ENCODE assay signal across 9 mouse cellular contexts in the genomic region with DNA sequence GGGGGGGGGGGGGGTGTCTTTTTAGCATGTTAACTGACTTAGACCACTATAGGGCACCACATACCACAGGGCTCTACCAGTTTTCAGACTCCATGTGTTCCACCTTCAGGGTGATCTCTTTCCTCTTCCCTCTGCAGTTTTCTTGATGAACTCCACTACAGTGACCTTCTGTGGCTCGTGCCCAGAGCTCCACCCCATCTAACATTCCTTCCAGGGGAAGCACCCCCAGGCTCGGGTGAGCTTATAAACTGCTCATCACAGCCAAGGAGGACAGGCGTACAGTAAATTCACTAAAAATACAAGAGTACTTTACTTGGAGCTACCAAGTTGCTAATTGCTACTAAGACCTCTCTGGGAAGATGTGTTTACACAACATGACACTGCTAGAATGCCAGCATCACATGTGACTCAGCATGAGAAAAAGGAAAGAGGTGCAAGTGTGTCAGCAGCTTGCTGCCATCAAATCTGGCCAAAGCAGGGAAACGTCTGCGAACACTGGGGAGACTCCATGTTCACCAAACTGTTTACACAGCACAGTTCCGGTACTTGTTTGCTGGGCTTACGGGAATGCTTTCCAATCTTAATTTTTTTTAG. TPM values are rescaled to one million over a fixed set of nuclear protein-coding genes. Genes with fewer than 3 reads are reported as not detected.
DNase-seq lines count a peak whose midpoint lies in the region; ATAC-seq and TF ChIP-seq lines count a peak whose summit lies in the region.
"Had no signal": no experiment of that assay in that cellular context is flagged by ENCODE, and none has a peak within 500 bp of the region (broad histone marks: within the 10 kb centered on the region; RNA-seq: fewer than 3 reads in every experiment).

No protein-coding gene starts in this region.

- H3K36me3 ChIP-seq in kidney, postnatal 0 days (ENCODE audit: insufficient read depth, low read length): peaks cover 5% of the 10 kb centered on the region; the same call in 1 of the 2 replicates
- peaks cover 24% of the 10 kb centered on the region; the same call in 1 of the 2 replicates for H3K36me3 ChIP-seq in lung, embryonic 15.5 days
- H3K36me3 ChIP-seq in limb, embryonic 10.5 days: peaks cover 56% of the 10 kb centered on the region
- H3K36me3 ChIP-seq in forebrain, embryonic 16.5 days (ENCODE audit: control insufficient read depth, insufficient read depth): peaks cover 2% of the 10 kb centered on the region; the same call in 1 of the 2 replicates

- H3K4me1 ChIP-seq in kidney, postnatal 0 days (replicated peaks; ENCODE audit: insufficient read depth, low read length): peaks cover 21% of the 10 kb centered on the region
- H3K4me1 ChIP-seq in lung, embryonic 15.5 days: peaks cover 63% of the 10 kb centered on the region
- H3K4me1 ChIP-seq in limb, embryonic 10.5 days: peaks cover 25% of the 10 kb centered on the region
- H3K4me1 ChIP-seq in forebrain, embryonic 16.5 days (replicated peaks; ENCODE audit: control insufficient read depth, insufficient read depth, low read length): peaks cover 15% of the 10 kb centered on the region

- H3K4me3 ChIP-seq in kidney, postnatal 0 days (replicated peaks; ENCODE audit: low read depth, low read length): no peak overlapping the region
- no peak overlapping the region for H3K4me3 ChIP-seq in lung, embryonic 15.5 days
- H3K4me3 ChIP-seq in limb, embryonic 10.5 days: no peak overlapping the region
- H3K4me3 ChIP-seq in forebrain, embryonic 16.5 days (replicated peaks; ENCODE audit: low read length): no peak overlapping the region
- H3K4me3 ChIP-seq: embryonic facial prominence, embryonic 13.5 days had no signal

- no peaks in the 10 kb centered on the region for H3K9me3 ChIP-seq in kidney, postnatal 0 days (replicated peaks; ENCODE audit: low read length)
- no peaks in the 10 kb centered on the region for H3K9me3 ChIP-seq in lung, embryonic 15.5 days
- no peaks in the 10 kb centered on the region for H3K9me3 ChIP-seq in limb, embryonic 10.5 days (replicated peaks)
- H3K9me3 ChIP-seq in forebrain, embryonic 16.5 days (ENCODE audit: control insufficient read depth, low read length): no peaks in the 10 kb centered on the region
- H3K9me3 ChIP-seq: embryonic facial prominence, embryonic 13.5 days had no signal

- TF ChIP-seq CTCF in kidney, postnatal 0 days (IDR thresholded peaks at IDR 0.05; ENCODE audit: low read depth): no peak

- H3K4me2 ChIP-seq in kidney, postnatal 0 days (ENCODE audit: low read length): no peak overlapping the region
- H3K4me2 ChIP-seq in lung, embryonic 15.5 days: no peak overlapping the region
- no peak overlapping the region for H3K4me2 ChIP-seq in forebrain, embryonic 16.5 days (ENCODE audit: low read length)
- H3K4me2 ChIP-seq: embryonic facial prominence, embryonic 13.5 days had no signal

- no peak; the same call in 1 of the 2 replicates for ATAC-seq in kidney, postnatal 0 days (replicated peaks; ENCODE audit: low FRiP score, low read depth)
- ATAC-seq in lung, embryonic 15.5 days (ENCODE audit: borderline replicate concordance, extremely low read depth, low FRiP score, low TSS enrichment): peak; percentile 25
- ATAC-seq in forebrain, embryonic 16.5 days: no peak

- DNase-seq in gastrocnemius, adult 18-20 months (ENCODE audit: low spot score): peak; percentile 32
- DNase-seq in gastrocnemius, postnatal 25 days: no peak
- DNase-seq in adrenal gland, postnatal 10 days: peak; percentile 64
- peak; percentile 28 for DNase-seq in kidney, postnatal 0 days (ENCODE audit: low spot score)
- DNase-seq in limb, embryonic 10.5 days (ENCODE audit: low spot score): no peak
- DNase-seq in right cerebral cortex, postnatal 10 days (ENCODE audit: low spot score in 2 of 2): no peak

- H3K9ac ChIP-seq in kidney, postnatal 0 days (ENCODE audit: low read depth, low read length): no peak overlapping the region
- no peak overlapping the region for H3K9ac ChIP-seq in lung, embryonic 15.5 days
- no peak overlapping the region for H3K9ac ChIP-seq in forebrain, embryonic 16.5 days (replicated peaks; ENCODE audit: low read depth, low read length)
- H3K9ac ChIP-seq: embryonic facial prominence, embryonic 13.5 days had no signal

- H3K27ac ChIP-seq in kidney, postnatal 0 days: peak overlapping the region; percentile 36; the same call in 1 of the 2 replicates
- H3K27ac ChIP-seq in lung, embryonic 15.5 days: peak overlapping the region; percentile 52
- H3K27ac ChIP-seq in limb, embryonic 10.5 days: no peak overlapping the region
- no peak overlapping the region for H3K27ac ChIP-seq in forebrain, embryonic 16.5 days (ENCODE audit: low read length)
- H3K27ac ChIP-seq: embryonic facial prominence, embryonic 13.5 days had no signal

- 61% methylated on average over 7 of the region's 7 CpGs for WGBS in kidney, postnatal 0 days
- 40% methylated on average over 7 of the region's 7 CpGs for WGBS in lung, embryonic 15.5 days
- WGBS in limb, embryonic 10.5 days: 86% methylated on average over 7 of the region's 7 CpGs
- 82% methylated on average over 7 of the region's 7 CpGs for WGBS in forebrain, embryonic 16.5 days

- no peaks in the 10 kb centered on the region for H3K27me3 ChIP-seq in kidney, postnatal 0 days (ENCODE audit: insufficient read depth, low read length)
- no peaks in the 10 kb centered on the region for H3K27me3 ChIP-seq in lung, embryonic 15.5 days
- no peaks in the 10 kb centered on the region for H3K27me3 ChIP-seq in limb, embryonic 10.5 days (ENCODE audit: low read depth, poor library complexity, severe bottlenecking)
- H3K27me3 ChIP-seq in forebrain, embryonic 16.5 days (replicated peaks; ENCODE audit: control insufficient read depth, insufficient read depth, low read length): no peaks in the 10 kb centered on the region
- H3K27me3 ChIP-seq: embryonic facial prominence, embryonic 13.5 days had no signal

RNA-seq across cellular contexts. Expression of gene Nsmce1, which starts 12.9 kb away (rescaled TPM):
- total RNA-seq in gastrocnemius, adult 18-20 months (2021): 10 to 100 TPM; 10.8 to 11.1 TPM
- 1 to 10 TPM; 9.3 TPM for total RNA-seq in gastrocnemius, postnatal 25 days (2021)
- total RNA-seq in adrenal gland, postnatal 10 days (2021): 10 to 100 TPM; 42.2 to 46.4 TPM
- 119 and 127 TPM in 2 replicates for polyA plus RNA-seq in kidney, postnatal 0 days (2015; fragmentation: Nextera tagmentation; extraction: Ambion mirVana)
- polyA plus RNA-seq in lung, embryonic 15.5 days (2015; fragmentation: Nextera tagmentation; extraction: Ambion mirVana): 157 and 164 TPM in 2 replicates
- 123 and 129 TPM in 2 replicates for polyA plus RNA-seq in limb, embryonic 10.5 days (2016; fragmentation: Nextera tagmentation; extraction: Ambion mirVana)
- polyA plus RNA-seq in forebrain, embryonic 16.5 days (2015; fragmentation: Nextera tagmentation; extraction: Ambion mirVana): 114 and 120 TPM in 2 replicates

RNA-seq across cellular contexts. Expression of gene Kdm8, which starts 34.0 kb away (rescaled TPM):
- 1 to 10 TPM; 6.2 to 7.9 TPM for total RNA-seq in gastrocnemius, adult 18-20 months (2021)
- total RNA-seq in gastrocnemius, postnatal 25 days (2021): 1 to 10 TPM; 4.1 to 4.5 TPM
- 1 to 10 TPM; 3.2 to 4.8 TPM for total RNA-seq in adrenal gland, postnatal 10 days (2021)
- 7.7 and 8.1 TPM in 2 replicates for polyA plus RNA-seq in kidney, postnatal 0 days (2015; fragmentation: Nextera tagmentation; extraction: Ambion mirVana)
- 14.5 and 15.6 TPM in 2 replicates for polyA plus RNA-seq in lung, embryonic 15.5 days (2015; fragmentation: Nextera tagmentation; extraction: Ambion mirVana)
- polyA plus RNA-seq in limb, embryonic 10.5 days (2016; fragmentation: Nextera tagmentation; extraction: Ambion mirVana): 18.7 and 19.5 TPM in 2 replicates
- polyA plus RNA-seq in forebrain, embryonic 16.5 days (2015; fragmentation: Nextera tagmentation; extraction: Ambion mirVana): 4.5 and 4.8 TPM in 2 replicates

Comparison
In these comparisons a context has a peak if more than half of its experiments do, and no peak if none do; other contexts are left out.
1. DNase-seq: peak in gastrocnemius, adult 18-20 months (single experiment), adrenal gland, postnatal 10 days (single experiment) and kidney, postnatal 0 days (single experiment); none in gastrocnemius, postnatal 25 days (single experiment), limb, embryonic 10.5 days (single experiment) and right cerebral cortex, postnatal 10 days (0 of 2).
2. H3K27ac ChIP-seq: peak in kidney, postnatal 0 days (single experiment) and lung, embryonic 15.5 days (single experiment); none in limb, embryonic 10.5 days (single experiment) and forebrain, embryonic 16.5 days (single experiment).